Mouse (Mus musculus): ENCODE measurements around the gene Ptgfrn.

Gene Ptgfrn

GRCm38 (mm10) chr3:101037984-101038545 is 72.0 kb downstream of the Ptgfrn start:
- no peak for DNase-seq (ENCODE audit: low spot score in 2 of 2)

- no peak for DNase-seq (ENCODE audit: low spot score in 2 of 2)
Observed at GRCm38 (mm10) chr3:101036001-101036400, 74.1 kb downstream of the Ptgfrn start.

GRCm38 (mm10) chr3:101034509-101034908 is 75.6 kb downstream of the Ptgfrn start:
- no peak for DNase-seq (ENCODE audit: low spot score in 2 of 2)

GRCm38 (mm10) chr3:101033644-101034043 is 76.4 kb downstream of the Ptgfrn start:
- DNase-seq (ENCODE audit: low spot score in 2 of 2), result no peak

GRCm38 (mm10) chr3:101031456-101032142 is 78.5 kb downstream of the Ptgfrn start:
- no peak for DNase-seq (ENCODE audit: low spot score in 2 of 2)

GRCm38 (mm10) chr3:101030630-101031029 is 79.4 kb downstream of the Ptgfrn start:
- DNase-seq (ENCODE audit: low spot score in 2 of 2), result no peak

- DNase-seq (ENCODE audit: low spot score in 2 of 2), result no peak
Observed at GRCm38 (mm10) chr3:101029339-101029738, 80.7 kb downstream of the Ptgfrn start, which contains the start of gene Cd101. Cd101 (minus strand) TSS chr3:101029556.

GRCm38 (mm10) chr3:101026741-101027140 is 83.3 kb downstream of the Ptgfrn start:
- DNase-seq (ENCODE audit: low spot score in 2 of 2), result no peak

- no peak for DNase-seq (ENCODE audit: low spot score in 2 of 2)
Observed at GRCm38 (mm10) chr3:101022967-101023366, 87.1 kb downstream of the Ptgfrn start.

- DNase-seq (ENCODE audit: low spot score in 2 of 2), result no peak
Observed at GRCm38 (mm10) chr3:101021481-101022051, 88.5 kb downstream of the Ptgfrn start.

GRCm38 (mm10) chr3:101021073-101021472 is 89.0 kb downstream of the Ptgfrn start:
- DNase-seq (ENCODE audit: low spot score in 2 of 2), result no peak

- no peak for DNase-seq (ENCODE audit: low spot score in 2 of 2)
Observed at GRCm38 (mm10) chr3:101018494-101018893, 91.6 kb downstream of the Ptgfrn start.

- DNase-seq (ENCODE audit: low spot score in 2 of 2), result no peak
Observed at GRCm38 (mm10) chr3:101016050-101016449, 94.0 kb downstream of the Ptgfrn start.

GRCm38 (mm10) chr3:101015254-101015653 is 94.8 kb downstream of the Ptgfrn start:
- no peak for DNase-seq (ENCODE audit: low spot score in 2 of 2)

- DNase-seq (ENCODE audit: low spot score in 2 of 2), result no peak
Observed at GRCm38 (mm10) chr3:101013536-101013935, 96.5 kb downstream of the Ptgfrn start.

GRCm38 (mm10) chr3:101013005-101013404 is 97.1 kb downstream of the Ptgfrn start:
- no peak for DNase-seq (ENCODE audit: low spot score in 2 of 2)

GRCm38 (mm10) chr3:101012597-101012996 is 97.5 kb downstream of the Ptgfrn start:
- no peak for DNase-seq (ENCODE audit: low spot score in 2 of 2)

- DNase-seq (ENCODE audit: low spot score in 2 of 2), result no peak
Observed at GRCm38 (mm10) chr3:101012131-101012571, 97.9 kb downstream of the Ptgfrn start.

GRCm38 (mm10) chr3:101011203-101011600 is 98.9 kb downstream of the Ptgfrn start:
- no peak for DNase-seq (ENCODE audit: low spot score in 2 of 2)

- DNase-seq (ENCODE audit: low spot score in 2 of 2), result no peak
Observed at GRCm38 (mm10) chr3:101010589-101011202, 99.4 kb downstream of the Ptgfrn start.

- DNase-seq (ENCODE audit: low spot score in 2 of 2), result no peak
Observed at GRCm38 (mm10) chr3:101007112-101007782, 102.8 kb downstream of the Ptgfrn start.

- no peak for DNase-seq (ENCODE audit: low spot score in 2 of 2)
Observed at GRCm38 (mm10) chr3:101005392-101005791, 104.7 kb downstream of the Ptgfrn start.
